Mouse (Mus musculus) spleen, adult 2 months (tissue): ENCODE results near the gene Bend6.

Source experiments
- CTCF ChIP-seq: fragments of 200-500 bp; IDR thresholded peaks from 2 replicates; pipeline ENCODE4 v1.5.1; 2011; ENCODE audit warnings: mild to moderate bottlenecking, inconsistent platforms; ENCODE audit not compliant: insufficient read depth, insufficient read length, insufficient replicate concordance; ENCODE audit errors: extremely low read depth
- POLR2A ChIP-seq: fragments of 200-500 bp; IDR thresholded peaks from 2 replicates; pipeline ENCODE4 v1.6.1; 2011; ENCODE audit warnings: low read depth, low read length, inconsistent platforms

DNA sequence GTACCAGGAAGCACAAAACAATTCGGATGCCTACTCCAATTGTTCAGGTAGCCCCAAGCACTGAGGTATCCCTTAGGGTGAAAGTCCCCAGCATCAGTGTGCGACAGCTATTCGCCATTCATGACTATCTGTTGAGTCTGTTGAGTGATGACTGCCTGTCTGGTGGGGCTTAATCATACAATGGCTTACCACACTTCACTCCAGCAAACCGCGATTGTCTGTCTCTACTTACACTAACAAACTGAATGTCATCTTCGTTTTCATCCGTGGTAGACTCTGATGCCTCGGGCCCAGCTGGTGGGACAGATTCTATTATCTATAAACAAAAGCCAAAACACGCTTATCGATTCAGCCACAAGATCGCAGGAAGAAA is 94.1 kb downstream of the Bend6 start:
- TF ChIP-seq POLR2A (no peak), CTCF (no peak)
